Mouse (Mus musculus) CD4-positive, CD25-positive, alpha-beta regulatory T cell, adult 9 weeks (primary cell): ENCODE data around the gene Gstt1. TPM values are rescaled to one million over a fixed set of nuclear protein-coding genes. Genes with fewer than 3 reads are reported as not detected.

Experiments
- polyA plus RNA-seq: library from polyadenylated mRNA; unstranded; fragments of 100-300 nt; shearing (Covaris generic); gene quantifications from one replicate; pipeline ENCODE4 v1.2.1, GENCODE M21; 2017

The Gstt1 gene
- not detected for polyA plus RNA-seq

GRCm38 (mm10) chr10:75798176-75798696 lies at the start of gene Gstt1:
TSS of gene Gstt1 (minus strand) at chr10:75798584.

DNA sequence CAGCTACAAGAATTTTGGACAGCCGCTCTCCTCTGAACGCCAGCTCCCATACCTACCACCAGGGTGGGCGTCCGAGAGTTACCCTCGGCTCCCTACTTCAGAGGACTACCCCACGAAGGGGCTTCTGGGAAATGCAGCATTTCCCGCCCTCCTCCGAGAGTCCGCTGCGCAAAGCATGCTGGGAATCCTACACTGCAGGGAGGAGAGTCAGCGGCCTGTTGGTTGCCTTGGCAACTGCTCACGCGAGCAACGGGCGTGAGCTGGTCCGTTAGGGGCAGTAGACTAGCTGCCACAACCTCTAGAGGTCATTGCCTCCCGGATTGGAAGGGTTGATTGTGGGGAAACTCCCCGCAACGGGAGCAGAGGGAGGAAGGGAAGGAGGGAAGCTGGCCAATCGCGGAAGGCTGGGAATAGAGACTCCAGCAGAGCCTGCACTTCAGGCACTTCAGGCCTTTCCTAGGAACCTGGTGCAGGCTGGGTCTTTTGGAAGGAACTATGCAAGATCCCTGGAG lies 38.9 kb upstream of the Gstt1 start, which contains the start of gene Gstt2:
Gene Gstt2 (minus strand): TSS at position 177 of the 512 bp plus-strand sequence.

DNA sequence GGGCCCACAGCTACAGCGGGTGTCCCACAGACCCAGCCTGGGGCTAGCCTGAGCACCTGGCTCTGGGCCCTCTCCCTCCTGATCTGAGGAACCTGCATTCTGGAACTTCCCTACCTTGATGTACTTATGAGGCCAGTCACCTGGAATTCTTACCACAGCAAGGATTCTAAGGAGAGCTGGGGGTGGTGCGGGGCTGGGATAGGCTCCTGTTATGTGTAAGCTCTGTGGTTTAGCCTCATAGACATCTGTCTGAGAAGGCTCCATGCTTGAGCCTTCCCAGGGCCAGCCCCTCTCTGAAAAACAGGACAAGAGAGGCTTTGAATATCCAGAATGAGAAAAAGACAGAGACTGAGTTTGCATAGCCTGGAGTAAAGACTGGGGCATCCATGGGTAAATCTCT lies 24.1 kb upstream of the Gstt1 start, which contains the start of gene Gstt4:
Gene Gstt4 (minus strand): TSS at position 101 of the 400 bp plus-strand sequence.

GRCm38 (mm10) chr10:75780769-75781578 lies 17.4 kb downstream of the Gstt1 start, which contains the start of the genes Gm20441 and Gstt3:
TSS of gene Gm20441 (minus strand) at chr10:75780954.
TSS of gene Gstt3 (minus strand) at chr10:75781414.

GRCm38 (mm10) chr10:75772795-75773664 lies 25.4 kb downstream of the Gstt1 start, which contains the start of gene Ddt:
TSS of gene Ddt (minus strand) at chr10:75773414.

GRCm38 (mm10) chr10:75763682-75764518 lies 34.5 kb downstream of the Gstt1 start, which contains the start of gene Cabin1:
TSS of gene Cabin1 (minus strand) at chr10:75764341.

Other genes starting within 250 kb of the Gstt1 start
- gene Lrrc75b, start 238.3 kb downstream of the Gstt1 start, polyA plus RNA-seq, result 0.43 TPM
- 5.2 TPM for gene Ggt1, start 237.0 kb downstream of the Gstt1 start, polyA plus RNA-seq
- 8.3 TPM for gene Ggt5, start 209.2 kb downstream of the Gstt1 start, polyA plus RNA-seq
- 20.7 TPM for gene Susd2, start 154.6 kb downstream of the Gstt1 start, polyA plus RNA-seq
- gene Cabin1, start 34.2 kb downstream of the Gstt1 start, polyA plus RNA-seq, result 58.5 TPM
- 89.5 TPM for gene Ddt, start 25.2 kb downstream of the Gstt1 start, polyA plus RNA-seq
- gene Gm20441, start 17.6 kb downstream of the Gstt1 start, polyA plus RNA-seq, result 0.55 TPM
- 7.5 TPM for gene Gstt3, start 17.2 kb downstream of the Gstt1 start, polyA plus RNA-seq
- not detected for gene Gstt4, start 24.0 kb upstream of the Gstt1 start, polyA plus RNA-seq
- 61.7 TPM for gene Gstt2, start 38.8 kb upstream of the Gstt1 start, polyA plus RNA-seq
- gene Mif, start 61.7 kb upstream of the Gstt1 start, polyA plus RNA-seq, result 727 TPM
- 2.3 TPM for gene Derl3, start 94.8 kb upstream of the Gstt1 start, polyA plus RNA-seq
- 103 TPM for gene Smarcb1, start 123.0 kb upstream of the Gstt1 start, polyA plus RNA-seq
- 42.4 TPM for gene Chchd10, start 134.5 kb upstream of the Gstt1 start, polyA plus RNA-seq
- gene Mmp11, start 137.9 kb upstream of the Gstt1 start, polyA plus RNA-seq, result 11.1 TPM
- not detected for gene Gm867, start 142.1 kb upstream of the Gstt1 start, polyA plus RNA-seq
- gene Vpreb3, start 144.5 kb upstream of the Gstt1 start, polyA plus RNA-seq, result 0.46 TPM
- 2.3 TPM for gene Gm5134, start 155.9 kb upstream of the Gstt1 start, polyA plus RNA-seq
- 27.8 TPM for gene Zfp280b, start 234.1 kb upstream of the Gstt1 start, polyA plus RNA-seq